Mouse (Mus musculus): ENCODE measurements around the gene Mcm3. TPM values are rescaled to one million over a fixed set of nuclear protein-coding genes. Genes with fewer than 3 reads are reported as not detected.

The Mcm3 gene
- polyA plus RNA-seq, 1 experiment = 108 TPM

DNA sequence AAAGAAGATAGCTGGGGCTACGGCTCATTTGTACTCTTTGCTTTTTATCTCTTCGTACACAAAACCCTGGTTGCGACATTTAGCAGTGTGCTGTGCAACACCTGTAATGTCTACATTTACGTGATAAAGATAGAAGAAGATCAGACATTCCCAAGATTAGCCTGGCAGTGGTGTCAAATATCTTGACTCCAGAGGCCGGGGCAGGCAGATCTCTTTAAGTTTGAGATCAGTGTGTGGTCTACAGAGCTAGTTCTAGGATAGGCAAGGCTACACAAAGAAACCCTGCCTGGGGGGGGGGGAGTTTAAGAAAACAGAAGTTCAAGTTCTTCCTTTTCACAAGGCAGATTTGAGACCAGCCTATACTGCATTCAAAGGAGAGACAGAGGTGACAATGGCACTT lies 59.8 kb downstream of the Mcm3 start:
- Histone ChIP-seq H3K4me1 (ENCODE audit: control insufficient read depth, insufficient read depth, low read length) (no peaks in the 10 kb centered on the region), H3K4me3 (replicated peaks; ENCODE audit: control insufficient read depth, low read depth, low read length) (no peak overlapping the region), H3K27ac (ENCODE audit: control insufficient read depth, insufficient read depth, low read depth, low read length, poor library complexity) (no peak overlapping the region)
- TF ChIP-seq POLR2A (IDR thresholded peaks at IDR 0.05; ENCODE audit: borderline replicate concordance, control insufficient read depth, low read depth, low read length) = no peak
- TF ChIP-seq CTCF (IDR thresholded peaks at IDR 0.05; ENCODE audit: control insufficient read depth, insufficient read depth, low read length) = no peak
- WGBS = 78% methylated on average over 5 of the region's 5 CpGs

DNA sequence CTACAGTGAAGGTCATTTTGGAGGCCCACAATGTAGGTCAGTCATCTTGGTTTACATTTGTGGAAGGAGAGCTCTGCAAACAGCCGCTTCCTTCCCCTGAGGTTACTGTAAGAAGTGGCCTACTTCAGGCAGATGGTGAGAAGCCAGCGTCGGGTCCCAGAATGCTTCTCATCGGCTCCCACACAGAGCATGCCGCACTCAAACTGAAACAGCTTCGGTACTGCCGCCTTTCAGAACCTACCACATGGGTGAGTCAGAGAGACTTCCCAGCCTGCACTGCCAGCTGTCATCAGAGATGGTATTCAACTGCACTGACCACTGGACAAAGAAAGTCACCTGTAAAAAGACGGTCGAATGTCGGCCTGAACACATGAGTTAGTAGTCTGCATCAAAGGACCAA lies 60.3 kb downstream of the Mcm3 start:
- WGBS = 74% methylated on average over 10 of the region's 10 CpGs
- no peak overlapping the region for H3K4me3 ChIP-seq (replicated peaks; ENCODE audit: control insufficient read depth, low read depth, low read length)
- H3K27ac ChIP-seq (ENCODE audit: control insufficient read depth, insufficient read depth, low read depth, low read length, poor library complexity) = no peak overlapping the region
- no peaks in the 10 kb centered on the region for H3K4me1 ChIP-seq (ENCODE audit: control insufficient read depth, insufficient read depth, low read length)
- no peak for TF ChIP-seq POLR2A (IDR thresholded peaks at IDR 0.05; ENCODE audit: borderline replicate concordance, control insufficient read depth, low read depth, low read length)
- TF ChIP-seq CTCF (IDR thresholded peaks at IDR 0.05; ENCODE audit: control insufficient read depth, insufficient read depth, low read length) = no peak

DNA sequence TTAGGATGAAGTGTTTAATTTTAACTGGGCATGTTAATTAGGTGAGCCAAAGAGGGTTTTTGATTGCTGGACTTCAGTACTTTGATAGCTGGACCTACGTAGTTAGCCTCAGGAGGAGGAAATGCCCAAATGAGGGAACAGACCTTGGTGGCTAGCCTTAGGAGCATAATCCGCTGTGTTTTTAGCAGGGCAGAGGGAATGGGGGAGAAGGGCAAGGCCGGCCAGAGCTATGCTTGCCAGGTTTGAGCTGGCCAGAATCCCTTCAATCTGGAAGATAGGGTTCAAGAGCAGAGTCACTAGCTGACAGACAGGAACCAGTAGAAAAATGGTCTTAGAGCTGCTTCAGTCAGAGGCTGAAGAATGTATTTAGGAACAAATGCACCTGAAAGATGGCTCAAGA lies 62.5 kb downstream of the Mcm3 start:
- no peak overlapping the region for H3K27ac ChIP-seq (ENCODE audit: control insufficient read depth, insufficient read depth, low read depth, low read length, poor library complexity)
- WGBS = 88% methylated on average over 3 of the region's 3 CpGs
- TF ChIP-seq CTCF (IDR thresholded peaks at IDR 0.05; ENCODE audit: control insufficient read depth, insufficient read depth, low read length) = no peak
- no peak overlapping the region for H3K4me3 ChIP-seq (replicated peaks; ENCODE audit: control insufficient read depth, low read depth, low read length)
- H3K4me1 ChIP-seq (ENCODE audit: control insufficient read depth, insufficient read depth, low read length) = no peaks in the 10 kb centered on the region

DNA sequence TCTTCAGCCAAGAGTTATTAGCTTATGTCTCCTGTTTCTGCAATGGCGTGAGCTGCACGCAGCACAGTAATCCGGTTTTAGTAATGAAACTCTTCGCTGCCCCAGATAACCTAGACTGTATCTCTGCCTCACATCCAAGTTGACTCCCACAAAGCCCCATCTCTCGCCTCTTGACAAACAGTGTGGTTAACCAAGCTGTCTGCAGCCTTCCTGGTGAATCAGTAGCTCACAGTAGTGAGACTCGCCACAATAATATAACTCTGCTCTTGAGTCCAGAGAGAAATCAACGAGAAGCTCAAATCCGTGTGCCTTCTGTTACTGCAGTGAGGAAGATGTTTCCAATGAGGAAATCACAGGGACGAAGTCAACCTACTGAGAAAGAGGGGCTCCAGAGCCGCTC lies 65.7 kb downstream of the Mcm3 start:
- 38% methylated on average over 10 of the region's 10 CpGs for WGBS

More for the DNA sequence above, 65.7 kb downstream of the Mcm3 start:
- no peaks in the 10 kb centered on the region for H3K4me1 ChIP-seq (ENCODE audit: control insufficient read depth, insufficient read depth, low read length)
- no peak for TF ChIP-seq CTCF (IDR thresholded peaks at IDR 0.05; ENCODE audit: control insufficient read depth, insufficient read depth, low read length)
- no peak for TF ChIP-seq POLR2A (IDR thresholded peaks at IDR 0.05; ENCODE audit: borderline replicate concordance, control insufficient read depth, low read depth, low read length)
- no peak overlapping the region for H3K27ac ChIP-seq (ENCODE audit: control insufficient read depth, insufficient read depth, low read depth, low read length, poor library complexity)
- no peak overlapping the region for H3K4me3 ChIP-seq (replicated peaks; ENCODE audit: control insufficient read depth, low read depth, low read length)

Other genes with a start within 250 kb of the Mcm3 start
- gene Pkhd1, start 202.2 kb downstream of the Mcm3 start, polyA plus RNA-seq (2011; ENCODE audit: insufficient read depth, insufficient read length, low replicate concordance, missing spikeins) = 0.20 TPM in 1 of 2 replicates, not detected in the other
- gene Il17a, start 89.4 kb downstream of the Mcm3 start, polyA plus RNA-seq (2011; ENCODE audit: insufficient read depth, insufficient read length, low replicate concordance, missing spikeins) = not detected in 2 replicates
- gene Il17f, start 29.7 kb downstream of the Mcm3 start, polyA plus RNA-seq (2011; ENCODE audit: insufficient read depth, insufficient read length, low replicate concordance, missing spikeins) = not detected in 2 replicates
- gene Paqr8, start 70.3 kb upstream of the Mcm3 start, polyA plus RNA-seq (2011; ENCODE audit: insufficient read depth, insufficient read length, low replicate concordance, missing spikeins) = 0.55 and 1.2 TPM in 2 replicates
- 1.6 TPM in 1 of 2 replicates, not detected in the other for gene Efhc1, start 131.3 kb upstream of the Mcm3 start, polyA plus RNA-seq (2011; ENCODE audit: insufficient read depth, insufficient read length, low replicate concordance, missing spikeins)

All from bone marrow, adult 2 months (tissue).